Mouse (Mus musculus) adrenal gland, adult 18-20 months (tissue): ENCODE results near the gene Ecsit. TPM values are rescaled to one million over a fixed set of nuclear protein-coding genes. Genes with fewer than 3 reads are reported as not detected.

Source experiments
- DNase-seq, 2 experiments: peaks; one replicate each; pipeline ENCODE4 v3.0.0; 2021 to 2022; ENCODE audit warnings: low spot score in 2 of 2
- long read RNA-seq, 2 experiments: library from polyadenylated mRNA; stranded (forward); transcript quantifications; one replicate each; pipeline ENCODE4 v2.0.0; 2021
- total RNA-seq, 2 experiments: library from RNA; stranded (reverse); gene quantifications; 1 replicate in 1 of 2; 2 replicates in 1 of 2; pipeline ENCODE4 v1.2.3; 2021

Gene Ecsit
- 10 to 100 TPM; 49.0 to 64.4 TPM for total RNA-seq
- long read RNA-seq, experiment 1, transcript Ecsit-204 (9 exons, 1,676 nt), result minor isoform, 14 of 47 reads
- long read RNA-seq, experiment 1, transcript Ecsit-201 (9 exons, 1,673 nt), result major isoform, 22 of 47 reads
- long read RNA-seq, experiment 1, partial matches to known transcripts, result 4 of 47 reads
- long read RNA-seq, experiment 1, other reads (novel, unspliced or antisense), result 7 of 47 reads
- long read RNA-seq, experiment 2, transcript Ecsit-201 (9 exons, 1,673 nt), result minor isoform, 26 of 78 reads
- long read RNA-seq, experiment 2, transcript Ecsit-204 (9 exons, 1,676 nt), result major isoform, 29 of 78 reads
- long read RNA-seq, experiment 2, partial matches to known transcripts, result 17 of 78 reads
- long read RNA-seq, experiment 2, other reads (novel, unspliced or antisense), result 6 of 78 reads

DNA sequence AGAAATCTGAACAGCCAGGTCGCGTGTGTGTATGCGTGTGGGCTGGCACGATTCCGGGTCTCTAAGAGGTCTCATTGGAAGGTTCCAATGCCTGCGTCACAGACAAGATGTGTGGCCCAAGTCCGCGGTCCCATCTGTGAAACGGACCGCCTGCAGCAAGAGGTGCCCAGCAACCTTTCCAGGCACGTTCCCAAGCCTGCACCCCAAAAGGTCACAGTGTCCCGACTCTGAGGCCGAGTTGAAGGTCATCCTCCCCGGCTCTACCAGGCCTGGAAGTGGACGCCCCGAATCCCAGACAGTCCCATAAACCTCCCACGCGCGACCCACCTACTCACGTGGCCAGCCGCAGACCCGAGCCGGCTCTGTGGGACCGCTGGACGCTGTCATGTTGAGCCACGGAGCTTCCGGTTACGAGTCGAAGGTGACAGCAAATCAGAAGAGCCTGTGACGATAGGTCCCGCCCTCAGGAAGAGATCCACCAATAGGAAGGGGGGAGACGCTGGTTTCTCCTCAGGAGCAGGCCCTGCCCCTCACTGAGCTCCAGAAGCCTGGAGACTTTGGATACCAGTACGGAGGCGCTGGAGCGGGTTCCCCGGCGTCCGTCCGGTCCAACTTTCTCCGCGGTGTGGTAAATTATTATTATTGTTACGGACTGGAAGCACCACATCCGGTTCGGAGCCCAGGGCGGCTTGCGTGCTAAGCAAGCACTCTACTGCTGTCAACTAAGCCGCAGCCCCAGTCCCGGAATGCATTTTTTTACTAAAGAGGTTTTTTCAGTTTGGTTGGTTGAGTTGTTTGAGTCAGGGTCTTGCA lies at the start of gene Ecsit:
Ecsit (minus strand) TSS at position 417 of the 813 bp plus-strand sequence.
- peak; percentile 80 to 83 for DNase-seq

DNA sequence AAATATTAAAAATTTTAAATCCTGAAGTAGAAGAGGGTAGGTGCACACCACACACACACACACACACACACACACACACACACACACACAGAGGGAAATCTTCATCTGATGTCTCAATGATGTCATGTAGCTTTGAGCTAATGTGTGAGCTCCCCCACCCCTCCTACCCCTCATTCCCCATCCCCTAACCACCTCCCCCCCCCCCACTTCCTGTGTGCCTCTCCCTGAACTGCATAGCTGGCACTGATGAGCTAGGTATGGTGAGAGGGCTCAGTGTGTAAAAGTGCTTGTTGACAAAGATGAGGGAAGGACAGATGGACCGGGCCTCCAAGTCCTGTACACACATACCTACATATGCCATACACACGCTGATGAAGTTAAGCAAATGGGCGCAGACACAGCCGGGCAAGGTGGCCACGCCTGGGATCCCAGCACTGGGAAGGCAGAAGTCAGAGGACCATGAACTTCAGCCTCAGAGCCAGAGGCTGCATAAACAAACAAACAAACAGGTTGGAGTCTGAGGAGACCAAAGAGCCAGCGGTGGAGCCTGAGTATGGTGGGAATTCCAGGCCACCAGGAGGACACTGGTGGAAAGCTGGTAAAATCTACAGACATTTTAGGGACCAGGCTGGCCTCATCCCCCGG lies 49.1 kb upstream of the Ecsit start:
- DNase-seq, result no peak

DNA sequence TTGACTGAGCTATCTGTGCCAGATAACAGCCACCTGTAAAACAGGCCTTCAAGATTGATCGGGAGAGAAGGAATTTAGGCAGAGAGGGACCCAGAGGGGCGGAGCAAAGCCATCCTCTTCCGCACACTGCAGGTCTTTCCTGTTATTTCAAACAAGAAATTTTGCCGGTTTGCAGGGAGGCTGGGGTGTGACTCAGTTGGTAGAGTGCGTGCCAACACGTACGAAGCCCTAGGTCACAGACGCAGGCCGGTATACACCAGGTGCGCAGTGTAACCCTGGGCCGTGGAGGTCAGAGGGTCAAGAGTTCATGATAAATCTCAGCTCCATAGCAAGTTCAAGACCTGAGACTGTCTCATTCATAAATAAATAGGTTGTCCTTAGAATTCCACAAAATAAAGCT lies 47.0 kb upstream of the Ecsit start:
- DNase-seq, result no peak

DNA sequence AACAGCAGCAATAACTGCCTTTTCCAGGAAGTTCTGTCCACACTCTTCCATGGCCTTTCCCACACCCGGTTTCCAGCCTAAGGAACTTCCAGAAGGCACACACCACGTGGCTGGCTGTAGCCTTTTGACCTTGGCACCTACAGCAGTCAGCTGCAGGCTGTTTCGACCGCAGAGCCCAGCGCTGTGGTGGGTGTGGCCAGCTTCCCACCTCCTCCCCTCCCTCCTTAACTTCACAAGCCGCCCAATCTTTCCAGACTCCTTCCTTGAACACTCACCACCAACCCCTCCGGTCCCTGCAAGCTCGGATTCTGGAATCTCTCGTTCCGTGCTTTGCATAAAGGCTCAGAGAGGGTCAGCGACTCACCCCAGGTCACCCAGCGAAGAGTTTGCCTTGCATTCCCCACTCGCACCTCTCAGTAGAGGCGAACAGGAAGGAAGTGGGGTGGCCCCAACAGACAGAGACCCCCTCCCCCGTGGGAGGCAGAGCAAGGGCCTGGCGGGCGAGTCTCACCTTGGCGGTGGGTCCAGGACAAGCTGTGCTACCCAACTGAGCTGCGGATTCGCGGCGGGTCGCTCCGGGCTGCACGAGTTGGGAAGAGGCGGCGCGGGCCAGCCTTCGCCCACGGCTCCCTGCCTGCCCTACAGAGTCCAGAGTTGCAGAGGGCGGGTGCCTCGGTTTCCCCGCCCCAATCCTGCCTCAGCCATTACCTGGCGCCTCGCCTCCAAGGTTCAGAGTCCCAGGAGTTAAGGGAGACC lies 46.2 kb upstream of the Ecsit start:
- DNase-seq, result no peak

DNA sequence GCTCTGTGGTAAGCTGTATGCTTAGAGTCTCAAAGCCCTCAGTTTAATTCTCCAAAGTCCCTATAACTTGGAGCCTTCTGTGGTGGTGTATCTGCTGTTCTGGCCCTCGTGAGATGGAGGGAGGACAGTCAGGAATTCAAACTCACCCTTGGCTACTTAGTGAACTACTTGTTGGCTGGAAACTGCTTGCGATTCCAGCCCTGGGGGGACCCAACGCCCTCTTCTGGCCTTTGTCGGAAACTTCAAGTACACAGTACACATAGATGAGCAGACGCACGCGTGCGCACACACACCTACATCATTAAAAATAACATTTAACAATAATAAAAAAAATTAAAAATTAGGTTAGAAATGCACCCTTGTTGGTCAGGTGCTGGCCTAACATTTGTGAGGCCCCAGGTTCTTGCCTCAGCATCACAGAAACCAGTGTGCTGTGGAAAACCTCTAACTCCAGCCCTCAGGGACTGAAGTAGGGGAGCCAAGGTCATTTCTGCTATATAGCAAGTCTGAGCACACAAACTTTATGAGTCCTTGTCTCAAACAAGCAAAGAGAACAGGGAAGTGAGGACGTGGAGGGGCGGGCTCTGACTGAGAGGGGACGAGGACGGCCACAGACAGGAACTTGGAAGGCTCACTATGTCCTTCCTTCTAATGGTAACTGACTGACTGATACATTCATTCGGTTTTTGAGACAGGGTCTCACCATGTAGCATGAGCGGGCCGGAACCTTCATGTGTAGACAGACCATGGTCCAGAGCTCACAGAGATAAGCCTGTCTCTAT lies 40.2 kb upstream of the Ecsit start:
- no peak for DNase-seq

DNA sequence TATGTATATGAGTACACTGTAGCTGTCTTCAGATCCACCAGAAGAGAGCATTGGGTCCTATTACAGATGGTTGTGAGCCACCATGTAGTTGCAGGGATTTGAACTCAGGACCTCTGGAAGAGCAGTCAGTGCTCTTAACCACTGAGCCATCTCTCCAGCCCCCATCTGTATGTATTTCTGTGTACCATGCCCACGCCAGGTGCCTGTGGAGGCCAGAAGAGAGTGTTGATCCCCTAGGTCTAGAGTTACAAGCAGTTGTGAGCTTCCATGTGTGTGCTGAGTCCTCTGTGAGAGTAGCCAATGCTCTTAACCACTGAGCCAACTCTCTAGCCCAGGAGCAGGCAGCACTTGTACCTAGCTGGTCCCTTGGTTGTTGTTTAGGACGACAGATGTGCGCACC lies 38.9 kb upstream of the Ecsit start:
- DNase-seq, result no peak

DNA sequence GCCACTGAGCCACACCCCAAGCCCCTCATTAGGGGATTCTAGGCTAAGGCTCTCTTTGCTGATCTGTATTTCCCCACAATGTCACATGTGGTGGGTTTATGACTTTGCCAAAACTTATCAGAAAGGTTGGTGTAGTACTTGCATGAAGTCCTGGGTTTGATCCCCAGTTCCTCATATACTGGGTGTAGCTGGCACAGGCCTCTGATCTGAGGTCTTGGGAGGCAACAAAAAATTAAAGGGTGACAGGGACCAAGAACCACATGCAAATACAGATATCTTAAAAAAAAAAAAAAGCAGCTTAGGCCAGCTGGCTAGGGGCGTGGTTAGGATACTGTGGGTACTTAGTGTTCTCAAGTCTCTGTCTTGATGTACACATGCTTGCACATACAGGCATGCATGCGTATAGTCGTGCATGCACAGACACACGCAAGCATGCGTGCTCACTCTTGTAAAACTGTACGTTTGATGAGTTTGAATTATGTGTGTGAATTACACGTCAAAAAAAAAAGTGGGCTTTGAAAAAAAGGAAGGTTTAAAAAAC lies 37.9 kb upstream of the Ecsit start:
- no peak for DNase-seq

DNA sequence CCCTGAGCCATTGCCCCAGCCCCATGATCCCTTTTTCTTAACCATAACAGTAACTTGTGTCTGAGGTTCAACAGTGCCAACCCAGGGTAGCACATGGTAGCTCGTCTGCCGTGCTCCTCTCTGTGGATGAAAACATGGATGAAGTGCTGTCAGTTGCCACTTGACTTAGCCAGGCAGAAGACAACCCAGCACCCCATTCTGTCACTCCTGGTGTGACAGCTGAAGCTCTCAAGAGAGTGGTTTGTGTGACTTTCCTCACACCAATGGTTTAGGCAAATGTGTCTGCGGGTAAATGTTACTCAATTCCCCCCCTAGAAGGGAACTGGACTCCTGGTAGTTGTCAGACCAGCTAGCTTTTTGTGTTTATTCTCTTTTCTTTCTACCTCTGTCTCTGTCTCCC lies 36.8 kb upstream of the Ecsit start:
- DNase-seq, result no peak

DNA sequence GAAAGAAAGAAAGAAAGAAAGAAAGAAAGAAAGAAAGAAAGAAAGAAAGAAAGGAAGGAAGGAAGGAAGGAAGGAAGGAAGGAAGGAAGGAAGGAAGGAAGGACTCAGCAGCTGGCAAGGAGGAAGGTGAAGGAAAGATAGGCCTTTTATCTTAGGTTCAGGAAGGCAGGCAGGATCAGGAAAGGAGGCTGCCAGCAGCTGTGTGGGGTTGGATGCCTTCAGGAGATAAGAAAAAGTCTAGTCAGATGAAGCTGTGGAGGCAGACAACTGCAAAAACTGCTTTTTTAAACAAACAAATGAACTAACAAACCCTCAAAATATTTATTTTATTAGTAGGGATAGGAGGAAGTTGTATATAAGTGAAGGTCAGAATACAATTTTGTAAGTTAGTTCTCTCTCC lies 36.3 kb upstream of the Ecsit start:
- DNase-seq, result no peak

DNA sequence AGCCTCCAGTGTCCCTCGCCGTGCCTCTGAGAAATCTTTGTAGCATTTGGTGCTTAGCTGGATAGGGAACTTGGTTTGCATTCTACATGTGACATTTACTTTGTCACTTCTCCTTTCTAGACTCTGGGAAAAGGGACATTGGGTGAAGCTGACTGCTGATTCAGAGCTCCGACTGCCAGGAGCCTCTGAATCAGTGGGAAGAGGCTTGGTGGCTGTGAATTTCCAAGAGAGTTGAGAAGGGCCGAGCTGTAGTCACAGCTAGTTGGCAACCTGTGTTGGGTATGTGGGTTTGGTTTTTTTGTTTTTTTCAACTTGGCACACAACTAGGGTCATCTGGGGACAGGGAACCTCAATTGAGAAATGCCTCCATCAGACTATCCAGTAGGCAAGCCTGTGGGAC lies 34.3 kb upstream of the Ecsit start:
- no peak for DNase-seq

DNA sequence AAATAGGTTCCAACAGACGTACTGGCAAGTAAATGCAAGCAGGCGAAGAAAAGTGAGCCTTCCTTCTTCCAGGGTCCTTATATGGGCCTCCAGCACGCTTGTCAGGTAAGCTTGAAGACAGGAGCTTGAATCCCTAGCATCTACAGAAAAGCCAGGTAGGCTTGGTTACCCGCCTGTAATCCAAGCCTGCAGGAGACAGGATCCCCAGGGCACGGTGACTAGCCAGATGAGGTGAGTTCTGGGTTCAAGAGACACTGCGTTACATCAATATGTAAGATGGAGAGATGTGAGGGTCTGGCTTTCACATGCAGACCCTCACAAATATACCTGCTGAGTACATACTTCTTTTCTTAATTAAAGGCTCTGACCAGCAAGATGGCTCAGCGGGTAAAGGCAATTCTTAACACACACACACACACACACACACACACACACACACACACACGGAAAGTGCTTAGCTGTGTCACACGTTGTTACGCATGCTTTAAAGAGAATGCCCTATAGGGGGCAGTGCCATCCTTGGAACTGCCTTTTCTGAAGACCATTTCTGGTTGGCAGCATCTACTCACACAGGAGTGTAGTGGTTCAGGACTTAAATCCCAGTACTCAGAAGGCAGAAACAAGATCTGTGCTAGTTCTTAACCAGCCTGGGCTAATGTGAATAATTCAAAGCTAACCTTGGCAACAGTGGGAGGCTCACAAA lies 32.7 kb upstream of the Ecsit start:
- DNase-seq, result peak in 1 of 2 experiments; percentile 30

DNA sequence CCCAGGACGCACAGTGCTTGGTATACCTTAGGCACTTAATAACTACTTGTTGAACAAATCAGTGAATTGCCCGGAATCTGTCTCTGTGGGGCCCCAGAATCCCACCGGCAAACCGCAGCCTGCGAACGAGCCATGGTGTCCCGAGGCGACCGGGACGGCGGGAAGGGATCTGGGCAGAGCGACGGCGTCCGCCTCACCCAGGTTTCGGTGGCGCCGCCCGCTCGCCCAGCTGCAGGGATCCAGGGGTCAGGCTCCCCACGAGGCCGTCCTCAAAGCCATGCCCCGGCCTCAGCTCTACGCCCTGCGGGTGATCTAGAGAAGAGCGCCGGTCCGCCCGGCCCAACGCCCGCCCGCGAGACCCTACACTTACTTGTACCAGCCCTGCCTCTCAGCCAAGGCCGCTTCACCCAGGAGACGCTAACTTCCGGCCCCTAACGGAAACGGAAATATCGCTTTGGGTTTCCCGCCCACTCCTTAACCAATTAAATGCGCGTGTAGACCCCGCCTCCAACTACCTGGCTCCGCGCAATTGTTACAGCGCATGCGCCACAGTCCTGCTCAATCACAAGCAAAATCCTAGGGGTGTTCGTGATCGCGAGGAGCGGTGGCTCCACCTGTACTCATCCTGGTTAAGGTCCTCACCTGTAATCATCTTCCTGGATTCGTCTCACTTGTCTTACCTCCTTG lies 31.6 kb upstream of the Ecsit start, which contains the start of gene Elof1:
Elof1 (minus strand) TSS at position 433 of the 687 bp plus-strand sequence.
- peak; percentile 83 to 85 for DNase-seq

DNA sequence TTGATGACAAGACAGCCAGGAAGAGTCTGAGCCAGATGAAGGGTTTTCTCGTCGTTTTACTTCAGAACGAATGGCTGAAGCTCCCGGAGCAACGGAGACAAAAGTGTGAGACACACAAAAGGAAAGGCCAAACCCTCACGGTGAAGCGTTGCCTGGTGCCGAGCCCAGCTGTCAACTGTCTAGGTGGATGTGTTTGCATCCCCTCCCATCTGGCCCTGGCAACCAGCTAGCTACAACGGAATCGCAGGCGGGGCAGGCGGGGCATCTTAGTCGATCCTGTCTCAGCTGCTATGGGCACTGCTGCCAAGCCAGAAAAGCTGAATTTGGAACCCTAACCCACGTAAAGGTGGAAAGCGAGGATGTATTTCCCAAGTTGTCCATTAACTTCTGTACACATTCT lies 30.8 kb upstream of the Ecsit start:
- no peak for DNase-seq

DNA sequence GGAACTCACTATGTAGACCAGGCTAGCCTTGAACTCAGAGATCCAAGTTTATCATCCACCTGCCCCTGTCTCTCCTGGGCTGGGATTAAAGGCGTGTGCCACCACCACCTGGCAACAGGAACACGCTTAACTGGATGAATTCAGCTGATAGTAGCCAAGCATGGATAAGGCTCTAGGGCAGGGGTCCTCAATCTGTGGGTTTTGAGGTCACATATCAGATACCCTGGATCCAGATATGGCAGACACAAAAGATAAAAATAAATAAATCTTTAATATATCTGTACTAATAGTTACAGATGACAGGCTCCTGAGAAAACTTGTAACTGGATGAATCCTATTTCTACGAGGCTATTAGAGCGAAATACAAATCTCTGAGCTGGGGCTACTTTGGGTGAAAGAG lies 30.4 kb upstream of the Ecsit start:
- DNase-seq, result no peak

DNA sequence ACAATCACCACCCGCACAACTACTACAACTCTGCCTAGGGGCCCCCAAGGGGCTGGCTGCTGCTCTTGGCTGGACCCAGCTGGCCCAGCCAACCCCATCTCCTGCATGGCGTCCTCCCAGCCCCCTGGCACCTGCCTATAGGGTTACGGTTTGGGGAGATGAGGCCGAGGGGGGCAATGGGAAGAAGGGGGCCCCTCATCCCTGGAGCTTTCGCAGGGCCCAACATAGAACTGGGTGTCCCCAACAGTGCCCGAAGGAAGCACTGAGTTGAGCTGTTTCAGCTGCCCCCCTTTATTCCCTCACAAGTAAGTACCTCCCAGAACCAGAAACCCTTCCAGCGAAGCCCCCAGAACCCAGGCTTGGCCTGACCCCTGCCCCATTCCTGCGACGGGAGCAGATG lies 23.0 kb upstream of the Ecsit start:
- no peak for DNase-seq

DNA sequence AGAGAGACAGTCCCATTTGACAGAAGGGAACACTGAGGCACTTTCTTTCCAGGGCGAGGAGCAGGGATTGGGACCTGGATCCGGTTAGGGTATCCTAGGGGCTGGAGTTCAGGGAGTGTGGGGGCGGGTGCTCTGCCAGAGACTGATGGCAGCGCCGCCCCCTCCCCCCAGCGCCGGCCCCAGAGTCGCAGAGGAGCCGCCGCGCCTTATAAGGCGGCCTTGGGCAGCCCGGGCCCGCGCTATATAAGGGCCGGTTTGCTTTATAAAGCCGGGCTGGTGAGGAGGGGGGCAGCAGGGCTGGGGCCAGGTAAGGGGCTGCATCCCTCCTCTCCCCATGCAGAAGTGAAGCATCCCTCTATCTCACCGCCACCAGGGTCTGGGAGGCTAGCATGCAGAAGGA lies 14.7 kb upstream of the Ecsit start:
- DNase-seq, result no peak

DNA sequence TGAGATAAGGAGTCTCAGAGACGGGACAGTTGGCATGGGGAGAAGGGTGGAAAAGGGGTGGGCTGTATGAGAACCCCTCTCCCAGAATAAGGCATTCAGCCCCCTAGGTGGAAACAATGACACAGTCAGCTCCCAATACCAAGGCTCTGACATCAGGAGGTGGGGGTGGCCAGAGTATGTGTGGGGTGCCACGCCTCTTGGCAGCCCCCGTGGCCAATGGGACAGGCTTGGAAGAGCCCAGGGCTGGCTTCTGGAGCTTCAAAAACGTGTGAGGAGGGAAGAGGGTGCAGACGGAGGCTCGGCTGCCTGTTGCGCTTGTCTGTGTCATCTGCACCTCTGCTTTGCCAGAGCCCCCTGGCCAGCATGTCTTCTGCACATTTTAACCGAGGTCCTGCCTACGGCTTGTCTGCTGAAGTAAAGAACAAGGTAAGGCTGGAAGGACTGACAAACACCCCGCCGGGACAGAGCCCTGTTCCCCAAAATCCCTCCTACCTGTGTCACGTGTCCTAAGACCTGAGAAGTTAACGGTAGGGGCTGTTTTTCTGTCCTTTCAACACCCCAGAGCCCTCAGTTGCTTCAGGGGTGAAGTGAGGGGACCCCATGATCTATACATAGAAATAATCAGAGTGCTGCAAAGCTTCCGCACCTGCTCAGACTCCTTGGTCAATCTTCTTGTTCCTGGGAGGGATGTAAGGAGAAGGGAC lies 13.9 kb upstream of the Ecsit start, which contains the start of gene Cnn1:
Cnn1 (plus strand) TSS at position 224 of the 704 bp plus-strand sequence.
- DNase-seq, result no peak

DNA sequence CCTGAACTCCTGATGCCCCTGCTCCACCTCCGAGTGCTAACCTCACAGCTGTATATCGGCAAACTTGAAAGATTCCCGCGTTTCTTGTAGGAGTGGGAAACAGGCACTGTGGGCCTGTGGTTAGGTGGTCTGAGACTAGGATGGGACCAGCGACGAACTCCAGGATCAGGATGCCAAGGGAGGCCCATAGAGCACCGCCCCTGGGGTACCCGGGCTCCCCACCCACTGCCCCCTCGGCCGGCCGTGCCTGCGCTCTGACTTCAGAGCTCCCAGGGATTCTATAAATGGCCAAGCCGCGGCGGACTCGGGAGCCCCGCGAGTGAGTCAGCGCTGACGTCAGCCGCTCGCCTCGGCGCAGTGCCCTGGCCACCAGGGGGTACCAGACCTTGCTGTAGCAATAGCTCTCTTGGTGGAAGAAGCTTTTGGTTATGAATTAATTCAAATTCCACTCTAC lies 10.6 kb upstream of the Ecsit start:
- peak; percentile 83 to 89 for DNase-seq
